Mouse (Mus musculus): ENCODE results near the gene Ezh1. TPM values are rescaled to one million over a fixed set of nuclear protein-coding genes. Genes with fewer than 3 reads are reported as not detected.

The Ezh1 gene
- total RNA-seq, 2 experiments from 2014 or later: 56.9 to 62.1 TPM

DNA sequence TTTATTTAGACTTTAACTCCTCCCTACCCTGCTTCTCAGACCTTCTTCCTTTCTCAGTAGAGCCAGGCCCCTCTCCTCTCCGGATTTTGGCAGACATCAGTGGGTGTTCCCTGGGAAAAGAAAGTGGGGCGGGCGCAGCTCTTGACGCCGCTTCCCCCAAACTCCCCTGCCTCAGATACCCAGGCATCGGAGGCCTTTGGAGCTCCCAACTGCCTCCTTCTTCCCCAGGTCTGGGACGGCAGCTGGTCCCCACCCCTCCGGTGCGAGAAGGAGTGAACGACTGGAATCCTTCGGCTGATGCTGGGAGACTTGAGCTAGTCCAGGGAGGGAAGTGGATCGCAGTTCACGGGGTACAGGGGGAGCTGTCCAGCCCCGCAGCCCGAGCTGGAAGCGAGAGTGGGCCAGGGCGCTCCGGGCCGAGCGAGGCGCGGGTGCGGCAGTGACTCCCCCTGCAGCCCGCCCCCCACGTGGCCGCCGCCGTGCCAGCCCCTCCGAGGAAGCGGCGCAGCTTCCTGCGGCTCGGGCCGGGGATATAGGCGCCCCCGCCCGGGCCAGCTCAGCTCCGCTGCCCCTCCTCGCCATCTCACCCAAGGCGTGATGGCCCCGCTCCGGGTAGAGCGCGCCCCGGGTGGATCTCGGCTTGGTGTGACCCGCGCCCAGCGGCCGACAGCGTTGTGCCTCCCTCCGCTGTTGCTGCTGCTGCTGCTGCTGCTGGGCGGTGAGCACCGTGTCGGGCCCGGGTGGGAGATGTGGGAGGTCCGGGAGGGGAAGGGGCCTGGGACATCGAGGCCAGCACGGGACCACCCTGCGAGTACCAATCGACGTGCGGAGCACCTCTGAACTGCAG, 19.8 kb upstream of the Ezh1 start, which contains the start of gene Ramp2:
Gene Ramp2 (plus strand): TSS at position 174 of the 847 bp plus-strand sequence.
- H3K4me3 ChIP-seq: peak within 1 kb of the TSS; percentile 60
- peak; percentile 42 to 52 for DNase-seq (ENCODE audit: extremely low spot score in 1 of 2, low spot score in 2 of 2)
- peak within 1 kb of the TSS; percentile 76 for H3K27ac ChIP-seq
- intact Hi-C loops (cut with DNase I): no loop called here
- TF ChIP-seq CTCF (IDR thresholded peaks at IDR 0.05): no peak; the same call in 1 of the 2 replicates

DNA sequence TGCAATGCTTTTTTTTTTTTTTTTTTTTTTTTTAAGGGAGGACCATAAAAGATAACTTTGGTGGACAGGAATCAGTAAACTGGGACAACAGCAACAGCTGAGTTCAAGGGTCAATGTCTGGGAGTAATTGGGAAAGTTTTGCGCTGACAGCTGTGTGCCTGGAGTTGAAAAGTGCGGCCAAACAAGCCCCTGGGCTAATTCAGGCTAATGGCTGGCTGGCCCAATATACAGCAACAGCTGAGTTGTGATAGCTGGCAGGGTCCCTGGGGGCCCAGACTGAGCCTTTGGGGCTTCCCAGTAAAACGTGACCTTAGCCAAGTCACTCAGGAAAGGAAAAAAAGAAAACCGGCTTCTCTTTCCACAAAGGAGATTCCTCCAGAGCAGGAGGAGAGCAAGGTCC, 18.8 kb upstream of the Ezh1 start:
- H3K4me3 ChIP-seq: no peak overlapping the region
- intact Hi-C loops (cut with DNase I): no loop called here
- no peak for DNase-seq (ENCODE audit: extremely low spot score in 1 of 2, low spot score in 2 of 2)
- H3K27ac ChIP-seq: peak overlapping the region; percentile 76; the same call in 1 of the 2 replicates
- no peak for TF ChIP-seq CTCF (IDR thresholded peaks at IDR 0.05)

DNA sequence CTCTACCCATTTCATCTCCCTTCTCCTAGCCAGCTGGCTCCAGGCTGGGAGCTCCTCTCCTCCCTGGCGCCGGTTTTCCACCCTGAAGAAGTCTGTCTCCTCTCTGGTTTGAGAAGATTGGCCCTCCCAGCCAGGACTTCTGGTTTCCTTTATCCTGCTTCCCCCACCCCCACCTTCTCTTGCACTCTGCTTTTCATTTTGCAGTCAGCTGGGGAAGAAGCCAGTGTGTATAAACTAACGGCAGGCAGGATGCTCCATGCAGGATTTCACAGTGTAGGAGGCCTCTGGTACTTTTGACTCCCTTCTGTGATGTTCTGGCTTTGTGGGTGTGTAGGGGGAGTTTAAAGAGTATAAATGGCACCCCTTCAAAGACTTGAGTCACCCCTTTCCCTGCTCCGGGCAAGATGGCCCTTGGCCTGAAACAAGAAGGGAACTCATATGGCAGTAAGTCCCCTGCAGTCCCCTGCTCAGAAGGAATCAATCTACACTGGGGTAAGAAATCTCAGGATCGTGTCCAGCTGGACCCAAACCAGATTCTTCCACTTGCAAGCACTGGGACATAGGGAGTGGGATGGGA, 11.9 kb upstream of the Ezh1 start:
- Histone ChIP-seq H3K4me3 (no peak overlapping the region), H3K27ac (peak overlapping the region; percentile 64)
- TF ChIP-seq CTCF (IDR thresholded peaks at IDR 0.05): no peak
- no peak for DNase-seq (ENCODE audit: extremely low spot score in 1 of 2, low spot score in 2 of 2)
- intact Hi-C loops (cut with DNase I): no loop called here

DNA sequence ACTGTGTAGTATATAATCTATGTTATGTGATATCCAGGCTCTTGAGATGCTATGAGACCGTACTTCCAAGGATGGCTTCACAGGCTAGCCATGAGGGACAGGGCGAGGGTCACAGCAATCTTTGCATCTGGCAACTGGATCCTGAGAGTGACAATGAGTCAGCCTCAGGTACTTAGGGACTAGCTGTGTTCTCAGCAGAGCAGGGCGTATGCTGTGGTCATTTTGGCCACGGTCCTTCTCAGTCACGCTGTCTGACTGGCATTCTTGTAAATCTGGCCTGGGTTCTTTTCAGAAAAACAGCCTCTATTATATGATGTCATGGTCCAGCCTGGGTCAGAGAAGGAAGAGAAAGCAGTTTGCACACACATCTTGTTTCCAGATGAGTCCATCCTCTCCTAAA, 10.5 kb upstream of the Ezh1 start:
- no peak overlapping the region for H3K27ac ChIP-seq
- intact Hi-C loops (cut with DNase I): no loop called here
- H3K4me3 ChIP-seq: no peak overlapping the region
- DNase-seq (ENCODE audit: extremely low spot score in 1 of 2, low spot score in 2 of 2): no peak
- no peak for TF ChIP-seq CTCF (IDR thresholded peaks at IDR 0.05)

DNA sequence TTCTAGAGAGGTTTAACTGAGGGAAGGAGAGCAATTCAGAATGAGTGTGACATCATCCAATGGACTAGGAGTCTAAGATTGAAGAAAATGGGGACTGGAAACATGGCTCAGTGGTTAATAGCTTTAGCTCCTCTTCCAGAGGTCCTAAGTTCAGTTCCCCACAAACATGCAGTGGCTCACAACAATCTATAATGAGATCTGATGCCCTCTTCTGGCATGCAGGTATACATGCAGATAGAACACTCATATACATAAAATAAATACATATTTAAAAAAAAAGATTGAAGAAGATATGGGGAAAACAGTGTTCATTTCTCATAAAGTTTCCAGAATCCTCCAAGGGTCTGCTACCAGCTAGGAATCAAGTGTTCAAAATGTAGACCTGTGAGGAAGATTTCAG, 9.2 kb upstream of the Ezh1 start:
- intact Hi-C loops (cut with DNase I): no loop called here
- DNase-seq (ENCODE audit: extremely low spot score in 1 of 2, low spot score in 2 of 2): no peak
- H3K4me3 ChIP-seq: no peak overlapping the region

DNA sequence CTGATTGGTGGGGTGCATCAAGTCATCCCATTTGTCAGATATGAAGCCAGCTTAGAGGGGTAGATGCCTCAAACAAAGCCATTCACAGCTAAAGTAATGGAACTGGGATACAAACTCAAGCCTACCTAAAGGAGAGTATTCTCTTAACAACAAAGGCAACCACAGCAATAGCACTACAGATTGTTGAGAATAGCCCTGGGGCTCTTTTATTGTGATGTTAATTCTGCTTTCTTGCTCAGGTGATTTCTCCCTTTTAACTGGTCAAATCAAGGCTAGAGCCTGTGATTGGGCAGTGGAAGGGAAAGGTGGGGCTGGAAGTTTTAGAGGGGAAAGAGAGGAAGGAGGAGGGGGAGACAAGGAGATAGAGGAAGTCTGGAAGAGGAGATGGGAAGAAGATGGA, 7.9 kb upstream of the Ezh1 start:
- intact Hi-C loops (cut with DNase I): no loop called here
- DNase-seq (ENCODE audit: extremely low spot score in 1 of 2, low spot score in 2 of 2): no peak
- no peak overlapping the region for H3K27ac ChIP-seq
- no peak overlapping the region for H3K4me3 ChIP-seq
- TF ChIP-seq CTCF (IDR thresholded peaks at IDR 0.05): no peak

More for the DNA sequence above, 9.2 kb upstream of the Ezh1 start:
- no peak overlapping the region for H3K27ac ChIP-seq
- TF ChIP-seq CTCF (IDR thresholded peaks at IDR 0.05): peak; percentile 3

DNA sequence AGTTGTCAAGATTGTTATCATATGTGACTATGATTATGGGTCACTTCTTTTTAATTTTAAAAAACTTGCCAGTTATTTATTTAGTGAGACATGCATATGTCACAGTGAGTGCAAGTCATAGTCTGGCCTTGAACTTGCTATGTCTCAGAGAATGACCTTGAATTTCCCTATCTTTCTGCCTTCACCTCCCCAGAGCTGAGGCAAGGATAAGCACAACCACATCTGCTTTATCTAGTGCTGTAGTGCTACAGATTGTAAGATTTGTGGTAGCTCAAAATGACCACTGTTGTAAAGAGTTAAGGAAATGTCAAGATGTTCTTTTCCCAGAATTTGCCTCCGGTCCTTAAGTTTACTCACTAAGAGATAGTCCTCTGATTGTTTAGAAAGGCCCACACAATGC, 7.0 kb upstream of the Ezh1 start:
- intact Hi-C loops (cut with DNase I): no loop called here

DNA sequence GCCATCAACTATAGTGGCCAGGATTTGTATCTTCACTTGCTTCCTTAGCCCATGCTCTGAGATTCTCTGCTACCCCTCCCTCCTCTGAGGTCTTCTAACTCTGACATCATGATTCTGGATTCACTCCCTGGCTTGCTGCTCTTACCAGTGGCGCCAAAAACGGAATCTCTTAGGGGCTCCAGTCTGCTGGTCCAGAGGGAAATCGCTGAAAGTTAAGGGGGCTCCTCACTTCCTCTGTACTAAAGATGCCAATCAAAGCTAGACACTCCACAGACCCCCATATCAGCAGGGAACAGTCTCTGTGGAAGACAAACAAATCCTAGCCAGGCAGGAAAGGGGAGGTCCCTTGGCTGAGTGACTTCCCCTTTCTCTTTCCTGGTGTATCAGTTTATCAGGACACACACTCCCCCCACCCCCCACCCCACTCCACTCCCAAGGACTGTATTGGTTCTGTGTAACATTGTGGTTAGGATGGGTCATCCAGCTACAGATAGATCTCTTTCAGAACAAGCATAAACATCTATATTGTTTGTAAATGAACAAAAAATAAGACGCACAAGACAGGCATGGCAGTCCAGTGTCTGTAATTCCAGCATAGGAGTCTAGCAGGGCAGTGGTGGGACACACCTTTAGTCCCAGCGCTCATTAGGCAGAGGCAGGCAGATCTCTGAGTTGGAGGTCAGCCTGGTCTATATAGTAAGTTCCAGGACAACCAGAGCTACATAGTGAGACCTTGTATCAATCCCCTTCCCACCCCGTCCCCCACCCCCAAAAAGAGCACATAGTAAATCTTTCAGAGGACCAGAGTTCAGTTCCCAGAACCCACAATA, 6.0 kb upstream of the Ezh1 start:
- H3K27ac ChIP-seq: peak overlapping the region; percentile 86

More for the DNA sequence above, 7.0 kb upstream of the Ezh1 start:
- no peak overlapping the region for H3K27ac ChIP-seq
- TF ChIP-seq CTCF (IDR thresholded peaks at IDR 0.05): no peak
- H3K4me3 ChIP-seq: no peak overlapping the region
- no peak for DNase-seq (ENCODE audit: extremely low spot score in 1 of 2, low spot score in 2 of 2)

DNA sequence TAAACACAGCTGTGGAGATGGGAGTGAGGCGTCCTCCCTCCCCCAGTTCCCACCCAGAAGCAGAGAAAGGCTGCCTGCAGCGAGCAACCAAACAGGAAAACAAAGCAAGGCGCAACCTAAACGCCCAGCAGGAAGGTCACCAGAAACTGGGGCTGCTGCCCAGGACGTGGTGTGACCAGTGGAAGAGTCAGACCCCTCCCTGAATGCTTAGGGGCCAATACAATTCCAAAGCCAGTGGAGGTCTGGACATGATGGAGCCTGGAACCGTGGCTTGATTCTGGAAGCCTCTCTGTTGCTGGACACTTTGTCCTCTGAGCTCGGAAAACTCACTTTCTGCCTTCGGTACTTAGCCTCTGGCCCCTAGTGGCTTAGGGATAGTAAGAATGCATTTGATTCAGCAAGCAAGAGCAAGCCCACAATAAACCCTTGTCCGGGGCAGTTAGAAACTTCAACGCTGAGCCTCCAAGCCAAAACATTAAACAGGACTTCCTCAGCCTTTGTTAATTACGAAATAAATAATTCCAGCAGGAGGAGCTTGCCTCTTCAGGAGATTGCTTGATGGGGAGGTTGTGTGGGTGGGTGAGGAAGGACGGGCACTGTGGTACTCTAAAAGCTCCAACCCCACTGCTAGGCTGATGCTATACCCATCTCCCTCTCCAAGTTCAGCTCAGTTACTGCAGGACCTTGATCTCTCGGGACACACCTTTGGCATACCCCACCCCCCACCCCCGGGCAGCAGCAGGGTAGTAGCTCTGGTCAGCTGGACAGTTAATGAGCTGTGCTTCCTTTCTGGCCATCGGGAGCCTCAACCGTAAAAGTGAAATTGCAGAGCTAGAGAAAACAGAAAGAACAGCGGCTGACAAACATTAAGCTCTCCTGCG, 5.0 kb upstream of the Ezh1 start:
- peak in 1 of 2 experiments; percentile 21 for DNase-seq (ENCODE audit: extremely low spot score in 1 of 2, low spot score in 2 of 2)
- Histone ChIP-seq H3K27ac (peak overlapping the region; percentile 86), H3K4me3 (peak overlapping the region; percentile 22)
- intact Hi-C loops (cut with DNase I): no loop called here
- no peak; the same call in 1 of the 2 replicates for TF ChIP-seq CTCF (IDR thresholded peaks at IDR 0.05)

More for the DNA sequence above, 6.0 kb upstream of the Ezh1 start:
- intact Hi-C loops (cut with DNase I): no loop called here
- TF ChIP-seq CTCF (IDR thresholded peaks at IDR 0.05): no peak
- DNase-seq (ENCODE audit: extremely low spot score in 1 of 2, low spot score in 2 of 2): no peak
- H3K4me3 ChIP-seq: peak overlapping the region; percentile 21

DNA sequence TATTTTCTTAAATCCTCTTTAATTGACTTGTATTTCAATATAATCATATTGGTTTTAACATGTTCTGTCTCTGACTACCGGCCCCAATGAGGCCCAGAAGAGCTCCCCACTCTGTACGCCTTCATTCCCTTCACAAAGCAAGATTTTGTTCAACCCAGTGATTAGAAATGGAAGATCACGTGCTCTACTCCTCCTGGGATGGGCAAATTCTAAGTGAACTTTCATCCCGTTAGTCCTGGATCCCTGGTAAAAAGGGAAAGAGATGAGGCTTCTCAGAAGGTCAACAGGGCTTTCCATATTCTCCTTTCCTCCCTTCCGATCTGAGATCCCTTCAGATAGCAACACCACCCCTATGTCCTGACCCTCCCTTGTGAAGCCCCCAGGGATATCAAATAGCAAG, 4.3 kb upstream of the Ezh1 start:
- H3K27ac ChIP-seq: peak overlapping the region; percentile 86
- intact Hi-C loops (cut with DNase I): no loop called here
- H3K4me3 ChIP-seq: no peak overlapping the region
- TF ChIP-seq CTCF (IDR thresholded peaks at IDR 0.05): no peak
- no peak for DNase-seq (ENCODE audit: extremely low spot score in 1 of 2, low spot score in 2 of 2)

DNA sequence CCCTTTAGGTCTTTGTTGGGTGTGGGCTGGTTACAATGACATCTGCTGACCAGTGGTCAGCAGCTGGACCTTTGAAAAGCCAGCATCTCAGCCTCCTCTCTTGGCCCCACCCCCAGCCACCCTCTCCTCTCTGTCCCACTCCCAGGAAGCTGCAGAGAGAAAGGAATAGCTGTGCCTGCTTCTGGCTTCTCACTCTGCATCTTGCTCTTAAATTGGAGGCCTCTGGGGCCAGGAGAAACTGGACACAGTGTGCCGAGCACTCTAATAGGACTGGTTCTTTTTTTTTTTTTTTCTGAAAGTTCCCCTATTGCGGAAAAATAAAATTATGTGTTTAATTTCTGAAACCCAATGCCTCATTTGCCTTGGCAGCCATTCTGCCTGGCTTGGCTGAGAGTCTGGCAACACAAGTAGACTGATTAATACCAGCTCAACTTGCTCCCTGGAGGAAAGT, 3.8 kb upstream of the Ezh1 start:
- Histone ChIP-seq H3K4me3 (no peak overlapping the region), H3K27ac (peak overlapping the region; percentile 86)
- DNase-seq (ENCODE audit: extremely low spot score in 1 of 2, low spot score in 2 of 2): no peak
- TF ChIP-seq CTCF (IDR thresholded peaks at IDR 0.05): no peak
- intact Hi-C loops (cut with DNase I): no loop called here

Measured in left cerebral cortex, adult 2 months (tissue).